Mouse (Mus musculus) megakaryocyte, embryonic 14.5 days (primary cell): ENCODE measurements at regions not wholly inside any gene's neighbourhood (a gene's known extent, or its start where the extent isn't known, plus 50 kb on each side); places are given as distances from the start of the nearest gene placed in this dataset.

ENCODE experiments used
- FLI1 ChIP-seq: IDR thresholded peaks from 2 replicates; pipeline ENCODE4 v1.6.1; 2012; ENCODE audit warnings: low read length, inconsistent platforms, mixed read lengths
- GATA1 ChIP-seq: IDR thresholded peaks from 3 replicates; pipeline ENCODE4 v1.6.1; 2012; ENCODE audit warnings: mixed read lengths, low read length, inconsistent platforms, borderline replicate concordance

DNA sequence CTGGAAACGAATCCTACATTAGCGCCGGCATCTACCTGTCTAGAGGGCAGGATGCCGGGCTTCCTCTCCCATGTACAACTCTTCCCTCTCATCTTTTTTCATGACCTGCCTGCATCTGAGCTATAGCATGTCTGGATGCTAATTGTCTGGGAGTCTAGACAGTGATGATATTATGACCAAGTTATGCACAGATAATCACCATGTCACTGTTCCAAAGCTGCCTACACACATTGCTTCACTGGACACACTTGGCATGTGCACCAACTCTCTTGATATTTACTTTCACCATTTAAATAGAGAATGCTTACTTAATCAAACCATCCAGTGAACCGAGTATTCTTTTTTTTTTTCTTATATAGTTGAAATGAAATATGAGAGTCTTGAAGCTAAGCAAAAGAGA is 270.2 kb upstream of the Runx1 start:
- TF ChIP-seq GATA1 = no peak
- TF ChIP-seq FLI1 = no peak
